Mouse (Mus musculus): ENCODE measurements around the gene Mrpl46.
A peak's percentile ranks its signal among the peaks of the same experiment; 100 is the strongest.

Gene Mrpl46

GRCm38 (mm10) chr7:78767929-78768531 is 15.3 kb downstream of the Mrpl46 start:
- DNase-seq: no peak

DNA sequence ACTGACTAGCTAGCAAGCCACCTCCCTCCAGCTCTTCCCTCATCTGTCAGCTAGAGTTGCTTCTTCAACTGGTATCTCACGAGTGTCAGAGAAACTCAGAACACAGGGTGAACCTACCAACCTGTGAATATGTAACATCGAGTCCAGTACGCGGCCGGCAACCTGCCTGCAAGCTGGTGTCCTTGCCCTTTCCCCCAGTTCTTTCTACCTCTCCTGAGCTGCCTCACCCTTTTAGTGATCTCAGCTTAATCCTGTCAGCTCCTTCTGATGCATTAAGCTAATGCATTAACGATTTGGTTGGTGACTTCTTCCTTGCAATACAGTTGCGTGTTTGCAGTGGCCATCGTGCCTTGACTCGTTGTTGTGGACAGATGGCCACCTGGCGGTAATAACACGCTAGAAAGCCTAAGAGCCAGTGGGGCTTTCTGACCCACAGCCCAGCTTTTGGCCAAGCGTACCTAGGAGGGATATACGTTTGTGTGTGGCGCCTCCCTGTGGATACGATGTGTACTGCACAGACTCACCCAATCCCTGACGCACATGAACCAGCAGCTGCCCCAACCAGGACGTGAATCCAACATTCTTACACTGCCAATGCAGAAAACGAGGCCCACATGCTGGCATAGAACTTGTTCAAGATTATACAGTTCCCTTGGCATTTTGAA is 17.2 kb downstream of the Mrpl46 start:
- DNase-seq: peak; percentile 77 to 81

GRCm38 (mm10) chr7:78765215-78765631 is 18.1 kb downstream of the Mrpl46 start:
- DNase-seq: no peak

DNA sequence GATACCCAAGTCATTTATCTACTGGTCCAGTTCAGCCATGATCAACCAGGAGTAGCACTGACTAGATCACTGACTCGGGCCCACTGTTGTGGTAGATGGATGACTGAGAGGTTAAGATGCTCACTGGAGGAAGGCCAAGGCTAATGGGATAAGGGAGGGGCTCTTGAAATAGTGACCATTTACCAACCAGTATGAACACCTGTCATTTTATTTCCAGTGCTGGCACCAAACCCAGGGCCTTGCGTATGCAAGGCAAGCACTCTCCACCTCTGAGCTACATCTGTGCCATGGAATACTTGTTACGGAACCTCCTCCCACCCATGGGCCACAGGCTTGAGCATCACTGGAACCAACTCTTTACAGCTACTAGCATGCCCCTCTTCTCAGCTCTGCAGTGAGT is 19.5 kb downstream of the Mrpl46 start:
- DNase-seq: no peak

- DNase-seq: no peak
Observed at GRCm38 (mm10) chr7:78754458-78755000, 28.8 kb downstream of the Mrpl46 start.

DNA sequence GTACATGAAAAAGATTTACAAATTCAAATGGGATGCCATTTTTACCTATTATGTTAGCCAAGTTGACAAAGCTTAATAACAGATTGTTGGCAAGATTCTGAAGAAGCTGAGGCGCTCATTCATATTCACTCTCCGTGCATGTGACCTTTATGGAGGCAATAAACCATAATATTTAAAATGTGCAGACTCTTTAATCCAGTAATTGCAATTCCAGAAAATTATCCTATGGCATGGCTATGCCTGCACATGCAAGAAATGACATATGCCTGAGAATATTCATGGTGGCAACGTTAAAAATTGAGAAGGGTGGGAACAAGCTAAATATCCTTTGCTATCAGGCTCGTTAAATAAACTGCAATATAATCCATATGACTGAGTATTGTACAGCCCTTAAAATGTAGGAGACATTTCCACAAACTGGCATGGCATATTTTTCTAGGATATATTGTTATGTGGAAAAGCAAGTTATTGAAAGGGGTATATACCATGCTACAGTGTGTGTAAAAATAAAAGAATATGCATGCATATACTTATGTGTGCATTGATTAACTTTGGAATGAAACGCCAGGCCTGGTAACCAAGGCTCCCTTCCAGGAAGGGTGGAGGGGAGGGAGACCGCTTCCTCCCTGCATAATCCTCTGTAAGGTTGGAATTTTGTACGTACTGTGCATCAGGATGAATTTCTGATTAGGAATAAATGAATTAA is 29.4 kb downstream of the Mrpl46 start:
- no peak for DNase-seq

DNA sequence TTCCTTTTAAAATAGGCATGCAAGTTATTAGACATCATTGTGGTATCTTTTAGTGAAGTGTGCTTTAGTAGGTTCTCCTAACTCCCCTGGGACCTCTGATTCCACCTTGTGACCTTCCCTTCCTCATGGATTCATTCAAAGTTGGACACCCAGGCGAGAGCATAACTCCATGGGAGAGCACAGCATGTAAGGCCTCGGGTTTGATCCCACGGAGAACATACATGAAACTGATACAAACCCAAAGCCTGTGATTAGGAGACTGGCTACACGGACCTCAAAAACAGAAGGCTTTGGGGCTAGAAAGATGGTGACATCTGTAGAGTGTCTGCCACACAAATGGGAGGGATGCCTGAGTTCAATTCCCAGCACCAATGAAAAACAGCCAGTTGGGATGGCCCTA is 30.4 kb downstream of the Mrpl46 start:
- no peak for DNase-seq

DNA sequence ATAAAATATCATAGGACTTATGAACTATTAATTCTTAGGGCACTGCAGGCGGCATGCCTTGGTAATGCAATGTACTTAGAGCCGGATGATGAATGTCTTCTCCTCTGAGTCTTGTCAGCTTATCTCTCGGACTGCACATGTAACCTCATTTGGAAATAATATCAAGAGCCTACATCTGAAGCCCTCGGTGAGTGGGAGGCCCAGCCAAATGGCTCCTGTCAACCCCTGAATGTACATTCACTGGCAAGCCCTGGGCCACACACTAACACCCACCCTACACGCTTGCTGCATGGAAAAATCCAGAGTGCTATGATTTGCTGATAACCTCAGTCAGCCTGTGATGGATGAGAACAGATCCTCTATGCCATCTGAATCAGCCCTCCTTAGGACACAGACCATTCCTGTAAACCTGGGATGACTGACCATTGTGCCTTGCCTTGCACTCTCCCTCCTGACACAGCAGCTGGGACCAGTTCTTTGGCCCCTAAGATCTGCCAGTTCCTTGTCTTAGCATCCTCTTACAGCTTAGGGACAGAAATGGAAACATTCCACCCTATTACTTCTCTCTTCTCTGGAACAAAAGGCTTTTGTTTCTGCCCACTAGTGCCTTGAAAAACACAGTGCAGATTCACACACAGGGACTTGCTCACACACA is 39.5 kb downstream of the Mrpl46 start:
- peak in 1 of 2 experiments; percentile 34 for DNase-seq

GRCm38 (mm10) chr7:78739351-78740000 is 43.9 kb downstream of the Mrpl46 start:
- no peak for DNase-seq

DNA sequence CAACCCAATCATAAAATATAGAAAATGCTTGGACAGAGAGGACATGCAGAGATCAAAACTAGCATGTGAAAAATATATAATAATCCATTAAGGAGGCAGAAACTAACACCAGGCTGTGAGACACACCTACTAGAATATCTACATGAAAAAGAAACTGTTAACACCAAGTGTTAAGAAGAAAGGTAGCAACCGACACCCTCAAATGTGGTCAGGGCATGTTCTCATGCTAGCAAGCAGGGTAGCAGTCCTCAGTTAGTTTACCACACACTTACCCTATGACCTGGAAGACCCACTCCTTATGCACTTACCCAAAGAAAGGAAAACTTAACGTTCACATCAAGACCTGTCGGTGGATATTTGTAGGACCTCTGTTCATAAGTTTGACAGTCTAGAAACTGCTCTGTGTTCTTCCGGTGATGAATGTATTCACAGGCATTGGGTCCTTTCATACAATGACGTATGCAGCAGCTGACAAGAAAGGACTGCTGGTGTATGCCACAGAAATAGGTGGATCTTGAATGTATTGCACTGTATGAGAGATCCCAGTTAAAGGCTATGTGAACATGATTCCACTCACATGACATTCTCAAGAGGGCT is 45.6 kb downstream of the Mrpl46 start, which contains the start of gene Ntrk3:
TSS of gene Ntrk3 (minus strand) at position 399 of the 597 bp plus-strand sequence.
- no peak for DNase-seq

DNA sequence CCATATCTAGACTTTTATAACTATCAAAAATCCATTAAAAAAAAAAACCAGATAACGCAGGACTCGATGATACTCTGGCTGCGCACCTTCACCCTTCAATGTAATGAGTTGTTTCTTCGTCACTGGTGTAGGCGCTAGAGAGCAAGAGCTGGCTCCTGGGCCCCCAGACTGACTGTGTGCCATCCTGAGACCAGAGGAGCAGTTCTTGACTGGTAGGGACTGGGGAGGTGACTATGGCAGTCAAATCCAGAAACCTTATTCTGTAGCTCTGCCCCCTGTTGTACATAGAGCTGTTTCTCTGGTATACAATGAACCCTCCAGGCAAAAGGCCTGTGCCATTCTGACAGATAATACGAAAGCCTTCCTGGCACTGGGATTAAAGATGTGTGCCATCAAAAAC is 46.1 kb downstream of the Mrpl46 start:
- no peak for DNase-seq

DNA sequence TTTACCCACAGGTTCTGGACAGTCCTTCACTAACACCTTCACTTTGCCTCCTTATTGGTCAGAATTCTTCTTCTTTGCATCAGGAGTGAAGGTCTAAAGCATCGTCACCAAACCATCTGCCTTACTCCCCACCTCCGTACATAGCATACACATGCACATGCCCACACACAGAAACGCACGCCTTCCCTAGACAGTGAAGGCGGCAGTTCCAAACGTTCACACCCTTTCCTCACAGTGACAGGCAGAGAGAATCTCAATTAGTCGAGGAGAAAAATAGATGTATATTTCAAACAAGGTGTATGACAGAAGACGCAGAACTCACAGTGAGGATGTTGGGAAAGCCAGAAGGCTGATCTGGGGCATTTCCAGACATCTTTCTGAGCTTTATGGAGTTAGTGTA is 51.9 kb downstream of the Mrpl46 start:
- no peak for DNase-seq

All from lung, postnatal 4 days (tissue).